Mouse (Mus musculus) heart, adult 8-10 months (tissue): ENCODE results near the gene Rcn3. TPM values are rescaled to one million over a fixed set of nuclear protein-coding genes. Genes with fewer than 3 reads are reported as not detected.
"Not testable (repeated sequence)": the region's sequence is repeated elsewhere in the genome, so short reads cannot be mapped to it uniquely, and the experiment has no call there.

Source experiments
- DNase-seq: peaks from one replicate; pipeline ENCODE4 v3.0.0; 2022; ENCODE audit warnings: low spot score
- total RNA-seq, 4 experiments: library from RNA; stranded (reverse); gene quantifications; 2 replicates each; pipeline ENCODE4 v1.2.4; 2022

Gene Rcn3
- total RNA-seq, 4 experiments from 2014 or later = 17.8 to 27.4 (median 21.4) TPM

- DNase-seq = peak; percentile 99
Measured at GRCm38 (mm10) chr7:45124224-45125143, 32.5 kb upstream of the Rcn3 start, which contains the start of gene Rps11. Gene Rps11 (minus strand): TSS chr7:45124439.

GRCm38 (mm10) chr7:45123186-45123570 is 31.2 kb upstream of the Rcn3 start:
- no peak for DNase-seq

GRCm38 (mm10) chr7:45122561-45123185 is 30.7 kb upstream of the Rcn3 start:
- DNase-seq = no peak

- DNase-seq = no peak
Measured at GRCm38 (mm10) chr7:45121966-45122365, 29.9 kb upstream of the Rcn3 start.

GRCm38 (mm10) chr7:45121404-45121803 is 29.4 kb upstream of the Rcn3 start:
- peak; percentile 72 for DNase-seq

GRCm38 (mm10) chr7:45119780-45120709 is 28.0 kb upstream of the Rcn3 start:
- DNase-seq = no peak

- no peak for DNase-seq
Measured at GRCm38 (mm10) chr7:45118336-45118735, 26.3 kb upstream of the Rcn3 start.

- no peak for DNase-seq
Measured at GRCm38 (mm10) chr7:45117566-45117965, 25.5 kb upstream of the Rcn3 start.

GRCm38 (mm10) chr7:45113476-45113875 is 21.5 kb upstream of the Rcn3 start:
- no peak for DNase-seq

GRCm38 (mm10) chr7:45112529-45112928 is 20.5 kb upstream of the Rcn3 start:
- no peak for DNase-seq

- no peak for DNase-seq
Measured at GRCm38 (mm10) chr7:45111940-45112339, 19.9 kb upstream of the Rcn3 start.

GRCm38 (mm10) chr7:45110089-45110488 is 18.1 kb upstream of the Rcn3 start:
- not testable (repeated sequence) for DNase-seq

- no peak for DNase-seq
Measured at GRCm38 (mm10) chr7:45107052-45107645, 15.1 kb upstream of the Rcn3 start.

- DNase-seq = no peak
Measured at GRCm38 (mm10) chr7:45106441-45106840, 14.4 kb upstream of the Rcn3 start.

- DNase-seq = no peak
Measured at GRCm38 (mm10) chr7:45105491-45105890, 13.5 kb upstream of the Rcn3 start.

- DNase-seq = no peak
Measured at GRCm38 (mm10) chr7:45104941-45105340, 12.9 kb upstream of the Rcn3 start.

- peak; percentile 98 for DNase-seq
Measured at GRCm38 (mm10) chr7:45103652-45104180, 11.7 kb upstream of the Rcn3 start, which contains the start of gene Fcgrt. Gene Fcgrt (minus strand): TSS chr7:45103851.

GRCm38 (mm10) chr7:45102940-45103585 is 11.0 kb upstream of the Rcn3 start:
- DNase-seq = no peak

- DNase-seq = no peak
Measured at GRCm38 (mm10) chr7:45102441-45102840, 10.4 kb upstream of the Rcn3 start.

GRCm38 (mm10) chr7:45100046-45100445 is 8.0 kb upstream of the Rcn3 start:
- DNase-seq = no peak
